Mouse (Mus musculus) inflammation-experienced regulatory T-cells, adult 6 months (primary cell): Measurements from ENCODE around the gene Nol3. TPM values are rescaled to one million over a fixed set of nuclear protein-coding genes. Genes with fewer than 3 reads are reported as not detected.
A peak's percentile ranks its signal among the peaks of the same experiment; 100 is the strongest.
"Not testable (repeated sequence)": the region's sequence is repeated elsewhere in the genome, so short reads cannot be mapped to it uniquely, and the experiment has no call there.

Source experiments
- ATAC-seq: one replicate; pipeline ENCODE4 v1.8.0; 2017
- polyA plus RNA-seq, 3 experiments: library from polyadenylated mRNA; unstranded; fragments of 100-300 nt; shearing (Covaris generic); gene quantifications; one replicate each; pipeline ENCODE4 v1.2.1; 2017

Gene Nol3
- polyA plus RNA-seq, 3 experiments from 2014 or later, result 0.26 TPM; not detected in 2

- no peak for ATAC-seq
Observed at GRCm38 (mm10) chr8:105289805-105290460, 14.0 kb downstream of the Nol3 start, which contains the start of gene 4931428F04Rik. Gene 4931428F04Rik, minus strand, starts transcription at chr8:105289864.

DNA sequence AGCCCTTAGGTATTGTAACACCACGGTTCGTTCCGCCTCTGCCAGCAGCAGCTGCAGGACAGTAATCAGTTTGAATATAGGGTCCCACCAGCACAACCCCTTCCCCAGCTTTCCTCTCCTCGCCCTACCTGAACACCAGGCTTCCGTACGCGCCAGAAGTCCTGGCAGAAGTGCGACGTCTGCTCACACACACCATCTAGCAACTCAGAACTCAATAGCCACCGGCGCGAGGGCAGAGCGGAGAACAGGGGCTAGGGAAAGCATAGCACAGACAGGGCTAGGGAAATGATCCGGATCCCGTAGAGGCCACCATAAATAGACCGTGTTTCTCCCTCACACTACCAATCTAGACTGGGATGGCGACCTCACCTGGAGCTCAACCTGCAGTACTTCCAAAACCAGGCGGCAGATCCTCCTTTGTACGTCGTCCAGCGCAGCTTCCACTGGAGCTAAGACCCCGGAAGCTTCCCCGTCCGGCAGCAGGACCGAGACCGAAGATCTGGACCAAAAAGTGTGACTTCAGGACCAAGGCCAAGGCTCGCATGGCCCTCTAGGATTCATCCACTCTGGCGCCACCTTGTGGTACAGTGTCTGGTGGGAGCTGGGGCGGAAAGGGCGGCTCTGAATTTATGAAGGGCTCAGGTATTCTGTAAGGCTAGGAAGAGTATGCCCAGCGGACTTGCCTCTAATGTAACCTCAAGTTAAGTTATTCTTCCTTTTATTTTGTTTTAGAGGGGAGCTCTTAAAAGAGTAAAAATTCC lies 14.8 kb downstream of the Nol3 start:
- peak; percentile 22 for ATAC-seq

DNA sequence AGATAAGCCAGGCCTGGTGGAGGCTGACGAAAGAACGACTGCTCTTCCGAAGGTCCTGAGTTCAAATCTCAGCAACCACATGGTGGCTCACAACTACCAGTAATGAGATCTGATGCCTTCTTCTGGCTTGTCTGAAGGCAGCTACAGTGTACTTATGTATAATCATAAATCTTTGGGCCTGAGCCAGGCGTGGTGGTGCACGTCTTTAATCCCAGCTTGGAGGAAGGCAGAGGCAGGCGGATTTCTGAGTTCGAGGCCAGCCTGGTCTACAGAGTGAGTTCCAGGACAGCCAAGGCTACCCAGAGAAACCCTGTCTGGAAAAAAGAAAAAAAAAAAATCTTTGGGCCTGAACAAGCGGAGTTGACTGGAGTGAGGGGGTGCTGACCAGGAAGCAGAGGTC lies 15.4 kb downstream of the Nol3 start:
- not testable (repeated sequence) for ATAC-seq

DNA sequence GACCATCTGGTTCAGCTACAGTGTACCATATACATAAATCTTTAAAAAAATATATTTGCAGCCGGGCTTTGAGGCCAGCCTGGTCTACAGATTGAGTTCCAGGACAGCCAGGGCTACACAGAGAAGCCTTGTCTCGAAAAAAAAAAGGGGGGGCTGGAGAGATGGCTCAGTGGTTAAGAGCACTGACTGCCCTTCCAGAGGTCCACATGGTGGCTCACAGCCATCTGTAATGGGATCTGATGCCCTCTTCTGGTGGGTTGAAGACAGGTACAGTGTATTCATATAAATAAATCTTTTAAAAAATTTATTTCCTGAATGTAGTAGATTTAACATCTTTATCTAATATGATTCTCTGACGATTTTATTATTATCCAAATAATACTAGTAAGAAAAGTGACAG lies 15.9 kb downstream of the Nol3 start:
- ATAC-seq, result not testable (repeated sequence)

DNA sequence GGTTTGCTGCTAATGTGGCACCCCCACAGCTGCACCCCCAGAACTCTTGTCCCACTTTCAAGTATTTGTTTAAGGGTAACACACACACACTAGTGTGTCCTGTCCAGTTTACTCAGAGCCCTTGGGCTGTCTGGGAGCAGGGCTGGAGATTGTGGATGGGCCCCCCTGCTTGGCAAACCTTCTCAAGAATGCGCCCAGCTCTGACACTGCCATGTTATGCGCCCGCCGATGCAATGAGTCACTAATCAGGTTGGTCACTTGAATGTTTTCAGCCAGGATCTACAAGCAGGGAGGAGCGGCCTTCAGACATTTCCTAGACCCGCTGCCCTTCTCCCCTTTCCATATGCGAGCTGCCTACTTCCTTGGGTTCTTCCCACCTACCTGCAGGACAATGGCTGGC lies 16.5 kb downstream of the Nol3 start:
- ATAC-seq, result no peak

- ATAC-seq, result no peak
Observed at GRCm38 (mm10) chr8:105293405-105293804, 17.5 kb downstream of the Nol3 start.

DNA sequence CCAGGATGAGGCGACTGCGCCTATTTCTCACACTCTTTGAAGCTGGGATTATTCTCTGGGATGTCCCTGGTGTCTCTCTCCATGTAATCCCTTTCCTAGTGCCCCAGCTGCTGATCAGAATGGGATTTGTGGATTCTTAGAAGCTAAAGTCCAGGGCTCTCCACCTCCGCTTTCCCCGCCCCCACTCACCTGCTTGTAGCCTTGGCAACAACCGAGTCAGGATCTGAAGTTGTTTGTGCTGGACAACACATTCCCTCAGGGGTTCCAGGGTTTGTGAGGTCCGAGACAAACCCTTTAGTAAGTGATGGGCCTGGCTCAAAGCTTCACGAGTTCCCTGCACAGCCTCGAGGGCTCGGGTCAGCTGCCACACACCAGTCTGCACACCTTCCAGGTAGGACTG lies 18.8 kb downstream of the Nol3 start:
- no peak for ATAC-seq

DNA sequence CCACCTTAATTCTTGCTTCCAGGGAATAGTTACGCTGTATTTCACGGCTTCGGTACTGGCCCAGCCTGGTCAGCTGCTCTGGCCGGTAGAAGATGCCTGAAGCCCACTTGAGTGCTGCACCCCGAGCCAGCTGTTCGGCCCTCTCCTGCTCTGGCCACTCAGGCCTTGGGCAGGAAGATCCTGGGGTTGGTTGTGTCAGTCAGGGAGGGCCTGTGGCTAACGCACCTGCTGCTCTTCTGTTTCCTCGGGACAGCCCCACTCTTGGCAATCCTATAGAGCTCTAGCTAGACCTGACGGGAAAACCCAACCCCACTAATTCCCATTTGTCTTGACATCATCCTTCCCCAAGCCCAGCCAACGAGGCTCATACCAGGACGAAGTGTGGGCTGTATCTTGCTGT lies 19.3 kb downstream of the Nol3 start:
- ATAC-seq, result no peak

DNA sequence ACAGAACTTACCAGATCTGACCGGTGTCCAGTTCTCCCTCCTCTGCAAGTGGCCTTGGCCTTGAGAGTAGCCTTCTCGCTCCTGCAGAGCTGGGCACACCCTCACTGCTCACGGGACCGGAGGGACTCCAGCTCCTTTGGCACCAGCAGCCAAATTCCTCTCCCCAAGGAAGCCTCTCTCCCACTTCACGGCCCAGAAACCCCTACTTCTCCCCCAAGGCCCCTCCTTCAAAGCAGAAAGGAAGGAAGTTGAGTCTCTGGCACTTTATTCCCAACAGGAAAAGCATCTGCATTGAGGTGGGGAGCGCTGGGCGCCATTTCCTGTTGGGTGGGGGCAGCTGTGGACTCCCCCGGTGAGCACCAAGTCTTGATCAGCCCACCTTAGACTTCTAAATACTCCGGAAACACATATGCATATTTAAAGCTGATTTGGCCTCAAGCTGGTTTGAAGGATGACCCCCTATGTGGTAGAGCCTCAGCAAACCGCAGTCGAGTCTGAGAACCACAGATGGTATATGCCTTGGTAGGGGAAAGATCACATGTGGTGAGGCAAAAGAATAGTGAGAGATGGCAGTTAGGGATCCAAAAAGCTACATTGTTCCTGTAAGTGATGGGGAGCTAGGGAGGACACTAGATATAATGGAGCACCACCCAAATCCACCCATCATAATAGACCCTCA lies 20.1 kb downstream of the Nol3 start, which contains the start of gene Exoc3l:
Gene Exoc3l (minus strand): TSS at position 207 of the 679 bp plus-strand sequence.
- no peak for ATAC-seq

- peak; percentile 99 for ATAC-seq
Observed at GRCm38 (mm10) chr8:105297511-105298192, 21.7 kb downstream of the Nol3 start, which contains the start of gene E2f4. Gene E2f4, plus strand, starts transcription at chr8:105297663.

GRCm38 (mm10) chr8:105298351-105299252 lies 22.7 kb downstream of the Nol3 start:
- ATAC-seq, result no peak

GRCm38 (mm10) chr8:105299962-105300361 lies 24.0 kb downstream of the Nol3 start:
- ATAC-seq, result no peak

GRCm38 (mm10) chr8:105303396-105303795 lies 27.5 kb downstream of the Nol3 start:
- peak; percentile 12 for ATAC-seq

DNA sequence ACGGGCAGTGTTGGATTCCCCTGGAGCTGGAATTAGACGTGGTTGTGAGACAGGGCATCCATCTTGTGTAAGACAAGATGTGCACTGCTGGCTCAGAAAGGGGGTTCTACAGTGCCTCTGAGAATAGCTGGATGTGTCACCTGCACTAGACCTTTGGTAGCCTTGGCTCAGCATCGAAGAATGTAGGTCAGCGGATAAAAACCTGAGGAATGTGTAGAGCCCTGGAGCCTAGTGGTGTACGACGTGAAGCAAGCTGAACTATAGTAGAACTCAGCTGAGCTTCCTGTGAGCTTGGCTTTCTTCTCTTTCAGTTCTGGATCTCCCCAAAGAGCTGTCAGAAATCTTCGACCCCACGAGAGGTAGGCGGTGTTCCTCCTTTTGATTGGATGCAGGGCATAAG lies 27.9 kb downstream of the Nol3 start:
- ATAC-seq, result no peak

DNA sequence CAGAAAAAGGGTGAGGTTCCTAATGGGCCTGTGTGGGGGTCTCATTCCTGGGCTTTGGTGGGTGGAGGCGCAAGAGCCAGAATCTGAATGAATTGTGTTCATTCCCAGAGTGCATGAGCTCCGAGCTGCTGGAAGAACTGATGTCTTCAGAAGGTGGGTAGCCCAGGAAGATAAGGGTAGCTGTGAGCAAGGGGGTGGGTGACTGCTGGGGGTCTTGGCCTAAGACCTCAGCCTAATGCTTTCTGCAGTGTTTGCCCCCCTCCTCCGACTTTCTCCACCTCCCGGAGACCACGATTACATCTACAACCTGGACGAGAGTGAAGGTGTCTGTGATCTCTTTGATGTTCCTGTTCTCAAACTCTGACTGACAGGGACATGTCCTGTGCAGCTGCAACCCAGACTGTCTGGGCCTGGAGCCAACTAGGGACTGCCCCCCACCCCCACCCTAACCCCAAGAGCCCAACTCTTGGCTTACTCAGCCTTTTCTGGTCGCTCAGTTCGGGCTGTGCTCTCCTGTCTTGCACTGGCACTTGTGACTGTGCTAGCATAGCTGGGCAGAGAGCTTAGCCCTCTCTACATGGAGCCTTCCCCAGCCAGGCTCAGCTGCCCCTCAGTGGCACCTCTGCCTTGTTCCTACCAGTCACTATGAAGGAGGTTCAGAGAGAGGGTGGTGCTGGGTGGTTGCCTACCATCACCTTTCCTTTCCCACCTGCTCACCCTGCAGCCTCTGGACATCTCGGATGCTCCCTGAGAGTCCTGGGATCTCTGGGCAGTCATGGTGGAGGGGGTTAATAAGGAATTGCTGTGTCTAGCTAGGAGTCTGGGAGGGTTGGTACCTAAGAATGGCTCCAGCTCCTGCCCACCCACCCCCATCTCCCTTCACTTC lies 28.6 kb downstream of the Nol3 start:
- peak; percentile 77 for ATAC-seq

- ATAC-seq, result peak; percentile 28
Observed at GRCm38 (mm10) chr8:105305211-105306145, 29.5 kb downstream of the Nol3 start, which contains the start of gene Elmo3. Gene Elmo3, plus strand, starts transcription at chr8:105305601.

- peak; percentile 13 for ATAC-seq
Observed at GRCm38 (mm10) chr8:105306146-105306691, 30.3 kb downstream of the Nol3 start.

GRCm38 (mm10) chr8:105307670-105308069 lies 31.7 kb downstream of the Nol3 start:
- ATAC-seq, result no peak

- ATAC-seq, result no peak
Observed at GRCm38 (mm10) chr8:105308428-105308827, 32.5 kb downstream of the Nol3 start.
